Mouse (Mus musculus): ENCODE measurements around the gene Aldh4a1. TPM values are rescaled to one million over a fixed set of nuclear protein-coding genes. Genes with fewer than 3 reads are reported as not detected.
A peak's percentile ranks its signal among the peaks of the same experiment; 100 is the strongest.

The Aldh4a1 gene
- total RNA-seq, 2 experiments from 2014 or later = 23.6 to 25.0 TPM

DNA sequence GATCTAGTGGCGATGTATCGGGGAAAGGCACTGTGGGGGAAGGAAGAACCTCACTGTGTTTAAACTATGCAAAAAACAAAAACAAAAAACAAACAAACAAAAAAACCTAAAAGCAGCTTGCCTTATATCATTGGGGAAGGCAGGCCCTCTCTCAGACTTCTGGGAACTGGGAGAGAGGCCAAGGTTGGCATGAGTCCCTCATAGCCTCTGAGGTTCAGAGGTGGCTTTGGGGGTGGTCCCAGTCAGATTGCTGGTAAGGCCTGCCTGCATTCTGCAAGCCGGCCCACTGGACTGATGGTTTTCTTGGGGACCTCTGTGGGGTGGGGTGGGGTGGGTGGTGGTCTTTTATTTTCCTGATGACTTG, 5.7 kb upstream of the Aldh4a1 start:
- peak; percentile 68 for DNase-seq
- intact Hi-C loops (cut with DNase I) = no loop called here

DNA sequence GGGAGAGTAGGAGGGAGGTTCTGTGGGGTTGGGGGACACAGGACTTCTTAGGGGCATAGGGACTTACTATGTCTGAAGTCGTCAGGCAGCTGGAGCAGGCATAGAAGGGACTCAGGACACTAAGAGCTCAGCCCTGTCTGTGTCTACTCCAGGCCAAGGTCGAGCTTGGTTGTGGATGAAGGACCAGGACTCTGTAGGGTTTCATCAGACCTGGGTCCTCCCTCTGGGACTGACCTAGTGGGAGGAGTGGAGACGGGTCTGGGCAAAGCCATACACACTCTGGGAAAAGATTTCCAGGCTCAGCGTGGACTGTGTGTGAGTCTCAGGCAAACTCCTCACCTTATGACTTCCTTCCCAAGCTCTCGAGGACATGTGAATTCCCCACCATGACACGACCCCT, 2.9 kb upstream of the Aldh4a1 start:
- DNase-seq = no peak
- intact Hi-C loops (cut with DNase I) = loop anchor here (10.0 kb wide), 1 partner anchor 135 kb away; no protein-coding TSS in a partner anchor

DNA sequence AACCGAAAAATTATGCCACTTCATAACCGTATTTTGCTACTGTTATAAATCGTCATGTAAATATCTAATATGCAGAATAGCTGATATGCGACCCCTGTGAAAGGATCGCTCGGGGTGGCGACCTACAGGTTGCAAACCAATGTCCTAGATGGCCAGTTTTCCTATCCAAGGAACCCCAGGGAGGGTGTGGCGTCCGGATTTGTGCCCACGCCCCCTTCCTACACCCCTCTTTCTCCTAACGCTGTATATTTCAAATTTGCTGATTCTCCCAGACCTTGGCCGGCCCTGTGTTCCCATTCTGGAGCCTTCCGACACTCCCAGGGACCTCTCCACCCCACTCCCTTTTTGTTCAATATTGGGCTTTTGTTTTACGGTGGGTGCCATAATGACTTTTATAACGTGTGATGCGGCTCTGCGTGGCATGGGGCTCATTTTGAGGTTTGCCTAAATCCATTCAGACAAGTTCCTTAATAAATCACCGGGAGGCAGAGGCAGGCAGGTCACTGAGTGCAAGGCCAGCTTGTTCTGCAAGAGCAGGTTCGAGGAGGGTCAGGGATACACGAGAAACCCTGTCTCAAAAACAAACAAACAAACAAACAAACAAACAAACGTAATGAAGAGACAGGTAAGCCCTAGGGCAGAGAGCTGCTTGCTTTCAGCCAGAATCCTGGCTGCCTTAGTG, 909 bp downstream of the Aldh4a1 start:
- intact Hi-C loops (cut with DNase I) = loop anchor here (10.0 kb wide), 1 partner anchor 139 kb away; no protein-coding TSS in a partner anchor
- no peak for DNase-seq

DNA sequence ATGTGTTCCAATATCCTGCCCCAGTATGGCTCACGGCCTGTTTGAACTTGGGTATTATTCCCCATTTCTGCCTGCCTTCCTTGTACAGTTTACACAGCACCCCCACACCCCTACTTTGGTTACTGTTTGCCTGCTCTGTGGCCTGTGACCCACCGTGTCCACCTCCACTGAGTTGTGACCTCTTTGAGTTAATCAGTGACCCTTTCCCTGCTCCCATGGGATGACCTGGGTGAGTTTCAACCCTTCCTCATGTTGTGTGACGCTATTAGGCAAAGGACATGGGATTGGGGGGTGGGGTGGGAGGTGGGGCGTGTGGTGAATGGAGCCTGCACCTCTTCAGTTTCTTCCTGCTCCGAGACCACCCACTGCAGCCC, 1.4 kb downstream of the Aldh4a1 start:
- intact Hi-C loops (cut with DNase I) = loop anchor here (10.0 kb wide), 1 partner anchor 139 kb away; no protein-coding TSS in a partner anchor
- no peak for DNase-seq

DNA sequence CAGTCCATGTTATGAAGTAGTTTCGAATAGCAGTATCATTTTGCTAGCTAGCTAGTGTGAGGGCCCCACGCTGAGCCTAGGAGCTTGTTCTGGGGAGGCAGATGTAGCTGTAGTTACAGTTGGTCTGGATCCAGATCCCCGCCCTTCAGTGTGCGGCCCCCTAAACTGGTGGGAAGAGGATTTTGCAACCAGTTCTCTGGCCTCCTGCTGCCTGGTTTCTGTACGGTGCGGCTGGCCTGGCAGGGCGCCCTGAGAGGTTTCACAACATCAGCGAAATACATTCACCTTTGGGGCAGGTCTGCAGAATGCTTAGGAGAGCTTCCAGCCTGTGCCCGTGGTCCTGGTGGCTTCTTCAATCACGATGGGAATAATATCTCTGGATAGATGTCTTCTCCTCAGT, 2.0 kb downstream of the Aldh4a1 start:
- DNase-seq = no peak

DNA sequence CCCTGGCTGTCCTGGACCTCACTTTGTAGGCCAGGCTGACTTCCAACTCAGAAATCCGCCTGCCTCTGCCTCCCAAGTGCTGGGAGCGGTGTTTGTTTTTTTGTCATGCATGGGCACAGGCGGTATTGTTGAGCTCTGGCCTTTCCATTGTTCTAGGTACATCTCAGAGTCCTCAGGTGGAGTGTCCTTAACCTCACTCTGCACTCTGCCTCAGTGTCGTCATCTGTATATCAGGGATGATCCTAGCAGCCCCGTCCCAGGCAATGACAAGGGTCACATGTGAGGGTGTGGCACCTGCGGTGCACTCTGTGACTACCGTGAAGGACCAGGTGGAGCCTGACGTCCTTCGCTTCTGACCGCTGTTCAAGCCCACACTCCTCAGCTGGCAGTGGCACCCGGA, 4.7 kb downstream of the Aldh4a1 start:
- no peak for DNase-seq

More for the DNA sequence above, 2.0 kb downstream of the Aldh4a1 start:
- intact Hi-C loops (cut with DNase I) = loop anchor here (10.0 kb wide), 1 partner anchor 140 kb away; no protein-coding TSS in a partner anchor

DNA sequence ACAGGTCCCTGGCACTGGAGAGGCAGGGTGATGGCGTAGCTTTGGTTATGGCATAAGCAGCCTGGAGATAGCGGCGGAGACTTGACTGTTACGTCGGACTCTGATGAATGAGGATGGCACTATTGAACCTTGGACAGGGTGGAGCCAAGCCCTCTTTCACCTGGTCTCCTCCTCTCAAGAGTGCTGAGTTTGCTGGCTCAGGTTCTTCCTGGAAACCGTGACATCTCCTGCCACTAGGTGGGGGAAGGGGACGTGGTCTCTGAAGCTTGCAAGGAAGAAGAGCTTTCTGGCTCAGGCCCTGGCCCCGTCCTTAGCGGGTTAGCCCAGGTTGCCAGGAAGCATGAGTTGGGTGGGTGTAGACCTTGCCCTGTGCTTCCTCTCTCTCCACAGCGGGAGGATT, 7.5 kb downstream of the Aldh4a1 start:
- no peak for DNase-seq
- intact Hi-C loops (cut with DNase I) = no loop called here

More for the DNA sequence above, 4.7 kb downstream of the Aldh4a1 start:
- intact Hi-C loops (cut with DNase I) = loop anchor here (10.0 kb wide), 1 partner anchor 143 kb away; no protein-coding TSS in a partner anchor

DNA sequence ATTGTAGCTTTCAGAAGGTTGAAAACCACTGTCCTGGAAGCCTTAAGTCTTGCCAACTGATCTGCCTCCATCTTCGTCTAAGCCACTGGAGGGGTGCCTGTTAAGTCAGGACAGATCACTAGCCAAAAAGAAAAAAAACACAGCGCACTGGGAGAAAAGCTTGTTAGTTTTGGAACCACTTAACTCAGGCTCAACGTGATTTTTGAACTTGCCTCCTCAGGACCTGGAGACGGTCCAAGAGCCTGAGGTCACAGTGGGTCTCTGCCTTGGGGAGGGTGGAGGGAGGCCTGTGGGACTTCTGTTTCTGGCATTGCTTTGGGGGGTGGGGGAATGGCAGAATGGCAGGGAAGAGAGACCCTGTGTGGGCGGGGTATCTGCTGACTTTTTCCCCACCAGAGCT, 8.5 kb downstream of the Aldh4a1 start:
- intact Hi-C loops (cut with DNase I) = no loop called here
- no peak for DNase-seq

DNA sequence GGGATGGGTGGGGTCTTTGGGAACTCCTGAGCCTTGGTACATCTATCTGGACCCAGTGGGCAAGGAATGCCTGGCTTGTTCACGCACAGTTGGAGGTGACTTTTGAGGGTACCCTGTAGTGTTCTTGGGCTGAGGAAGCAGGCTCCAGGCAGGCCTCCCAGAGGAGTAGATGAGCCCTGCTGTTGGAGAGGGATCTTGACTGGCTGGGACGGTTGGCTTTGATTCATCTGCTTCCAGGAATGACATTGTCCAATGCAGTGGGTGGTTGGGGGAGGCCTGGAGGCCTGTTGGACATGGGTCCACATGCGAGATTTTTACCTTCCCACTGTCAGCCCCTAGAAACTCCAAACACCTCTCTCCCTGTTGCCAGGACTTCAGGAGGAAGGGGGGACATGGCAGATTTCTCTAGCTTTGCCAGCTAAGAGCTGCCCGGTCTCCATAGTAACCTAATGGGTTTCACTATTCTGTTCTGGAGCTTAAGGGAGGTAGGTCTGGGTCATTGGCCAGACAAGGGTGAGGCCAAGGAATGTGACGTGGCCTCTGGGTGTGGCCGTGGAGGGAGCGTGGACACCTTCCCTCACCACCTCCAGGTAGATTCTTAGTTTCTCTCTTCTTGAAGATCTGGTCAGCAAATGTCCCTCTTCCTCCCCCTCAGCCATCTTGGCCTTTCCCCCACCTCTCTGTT, 9.0 kb downstream of the Aldh4a1 start:
- intact Hi-C loops (cut with DNase I) = no loop called here
- no peak for DNase-seq

DNA sequence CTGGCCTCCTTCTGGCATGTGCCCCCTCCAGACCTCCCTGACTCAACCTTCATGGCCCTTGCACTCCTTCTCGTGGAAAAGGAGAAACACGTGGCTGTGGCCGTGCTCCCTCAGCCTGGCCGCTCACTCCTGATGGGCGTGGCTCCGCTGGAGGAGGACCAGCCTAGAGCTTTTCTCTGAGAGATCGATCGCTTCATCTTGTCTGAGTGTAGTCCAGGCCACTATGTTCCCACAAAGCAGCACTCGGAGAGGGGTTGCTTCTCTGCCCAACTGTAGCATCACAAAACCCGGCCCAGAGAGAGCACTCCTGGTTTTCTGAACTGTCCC, 9.6 kb downstream of the Aldh4a1 start:
- no peak for DNase-seq
- intact Hi-C loops (cut with DNase I) = no loop called here

DNA sequence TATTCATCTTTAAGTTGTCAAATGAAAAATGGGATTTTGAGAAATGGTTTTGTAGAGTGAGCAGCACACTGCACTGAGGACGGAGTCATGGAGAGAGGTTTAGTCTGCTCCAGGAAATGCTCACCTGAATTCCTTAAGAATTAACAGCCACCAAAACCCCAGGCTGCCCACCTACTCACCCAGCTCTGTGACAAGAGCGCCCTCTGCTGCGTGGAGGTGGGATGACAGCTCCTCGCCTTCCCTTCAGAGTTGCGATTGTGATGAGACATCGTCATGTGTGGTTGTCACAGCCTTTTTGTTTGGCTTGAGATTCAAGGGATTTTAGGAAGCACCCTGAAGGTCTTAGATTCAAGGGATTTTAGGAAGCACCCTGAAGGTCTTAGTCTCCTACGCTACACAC, 13.7 kb downstream of the Aldh4a1 start:
- peak; percentile 80 for DNase-seq
- intact Hi-C loops (cut with DNase I) = no loop called here

DNA sequence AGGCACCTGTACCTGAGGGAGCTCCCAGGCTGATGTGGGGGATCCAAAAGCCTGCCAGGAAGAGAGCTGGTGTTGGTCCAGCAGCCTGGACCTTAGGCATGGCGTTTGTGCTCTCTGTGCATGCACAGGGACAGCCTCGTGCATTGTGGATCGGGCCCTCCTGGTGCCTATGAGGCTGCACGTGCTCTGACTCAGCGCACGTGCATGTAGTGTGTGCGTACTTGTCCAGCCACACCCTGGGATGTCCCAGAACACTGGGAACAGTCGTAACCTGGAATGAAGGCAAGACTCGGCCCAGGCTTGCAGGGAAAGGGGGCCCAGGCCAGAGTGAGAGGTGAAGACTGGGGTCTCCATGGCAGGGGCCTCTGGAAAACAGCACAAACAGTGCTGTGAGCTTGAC, 15.2 kb downstream of the Aldh4a1 start:
- intact Hi-C loops (cut with DNase I) = no loop called here
- no peak for DNase-seq

DNA sequence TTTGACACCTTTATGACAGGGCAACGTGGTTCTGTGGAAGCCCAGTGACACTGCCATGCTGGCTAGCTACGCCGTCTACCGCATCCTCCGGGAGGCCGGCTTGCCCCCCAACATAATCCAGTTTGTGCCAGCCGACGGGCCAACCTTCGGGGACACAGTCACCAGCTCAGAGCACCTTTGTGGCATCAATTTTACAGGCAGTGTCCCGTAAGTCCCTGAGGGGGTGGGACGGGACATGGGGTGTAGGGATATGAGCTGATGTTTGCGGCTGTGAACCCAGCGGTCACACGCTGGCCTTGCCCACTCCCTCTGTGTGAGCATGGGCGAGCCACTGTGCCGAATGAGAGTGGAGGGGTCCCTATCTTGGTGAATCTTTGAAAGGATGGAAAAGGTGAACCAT, 15.7 kb downstream of the Aldh4a1 start:
- intact Hi-C loops (cut with DNase I) = no loop called here
- DNase-seq = no peak

DNA sequence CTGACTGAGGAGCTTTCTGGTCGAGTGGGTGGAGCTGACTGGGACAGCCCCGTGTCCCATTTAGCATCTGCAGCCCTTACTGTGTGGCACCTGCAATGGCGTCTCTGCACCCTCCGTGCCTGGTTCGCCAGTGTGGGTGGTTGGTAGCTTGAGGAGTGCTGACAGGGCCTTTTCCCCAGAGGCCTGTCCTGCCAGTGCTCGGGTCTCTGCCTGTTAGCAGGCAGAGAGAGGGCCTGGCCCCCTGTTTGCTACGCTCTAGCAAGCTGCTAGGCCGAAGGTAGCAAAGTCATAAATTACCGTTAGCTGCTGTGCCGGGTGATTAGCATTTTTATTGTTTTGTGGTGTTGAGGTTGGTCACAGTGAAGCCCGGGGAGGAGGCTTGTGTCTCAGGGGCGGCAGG, 17.1 kb downstream of the Aldh4a1 start:
- no peak for DNase-seq
- intact Hi-C loops (cut with DNase I) = loop anchor here (5.0 kb wide), 1 partner anchor 218 kb away; no protein-coding TSS in a partner anchor

DNA sequence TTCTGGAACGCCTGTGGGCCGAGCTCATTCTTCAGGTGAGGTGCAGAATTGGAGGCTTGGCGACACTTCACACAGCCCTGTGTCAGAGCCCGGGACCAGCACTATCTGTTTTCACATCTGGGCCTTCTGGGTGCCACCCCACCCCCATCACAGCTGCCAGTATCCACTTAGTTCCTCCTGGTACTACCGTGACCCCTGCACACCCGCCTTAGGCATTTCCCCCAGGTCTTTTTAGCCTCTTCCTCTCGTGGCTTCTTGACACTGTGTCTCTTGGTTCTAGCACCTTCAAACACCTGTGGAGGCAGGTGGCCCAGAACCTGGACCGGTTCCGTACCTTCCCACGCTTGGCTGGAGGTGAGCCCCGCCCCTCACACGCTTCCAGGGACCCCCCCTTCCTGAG, 17.7 kb downstream of the Aldh4a1 start:
- intact Hi-C loops (cut with DNase I) = loop anchor here (5.0 kb wide), 1 partner anchor 217 kb away; no protein-coding TSS in a partner anchor
- no peak for DNase-seq

DNA sequence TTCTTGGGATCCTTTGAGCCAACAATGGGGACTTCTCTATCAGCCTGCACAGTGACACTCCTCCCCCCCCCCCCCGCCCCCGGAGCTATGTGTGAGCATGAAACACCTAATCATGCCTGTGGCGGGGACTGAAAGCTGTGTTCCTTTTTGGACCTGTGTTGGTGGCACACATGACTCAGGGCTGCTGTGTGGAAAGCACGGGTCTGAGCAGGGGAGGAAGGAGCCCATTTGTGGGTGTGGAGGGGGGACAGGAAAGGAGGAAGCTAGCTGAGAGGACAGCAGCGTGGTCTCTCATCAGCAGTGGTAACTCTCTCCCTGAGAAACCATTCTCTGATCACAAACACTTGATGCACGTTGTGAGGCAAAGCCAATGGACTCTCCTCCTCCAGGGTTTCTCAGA, 18.1 kb downstream of the Aldh4a1 start:
- DNase-seq = no peak
- intact Hi-C loops (cut with DNase I) = loop anchor here (5.0 kb wide), 1 partner anchor 217 kb away; no protein-coding TSS in a partner anchor

DNA sequence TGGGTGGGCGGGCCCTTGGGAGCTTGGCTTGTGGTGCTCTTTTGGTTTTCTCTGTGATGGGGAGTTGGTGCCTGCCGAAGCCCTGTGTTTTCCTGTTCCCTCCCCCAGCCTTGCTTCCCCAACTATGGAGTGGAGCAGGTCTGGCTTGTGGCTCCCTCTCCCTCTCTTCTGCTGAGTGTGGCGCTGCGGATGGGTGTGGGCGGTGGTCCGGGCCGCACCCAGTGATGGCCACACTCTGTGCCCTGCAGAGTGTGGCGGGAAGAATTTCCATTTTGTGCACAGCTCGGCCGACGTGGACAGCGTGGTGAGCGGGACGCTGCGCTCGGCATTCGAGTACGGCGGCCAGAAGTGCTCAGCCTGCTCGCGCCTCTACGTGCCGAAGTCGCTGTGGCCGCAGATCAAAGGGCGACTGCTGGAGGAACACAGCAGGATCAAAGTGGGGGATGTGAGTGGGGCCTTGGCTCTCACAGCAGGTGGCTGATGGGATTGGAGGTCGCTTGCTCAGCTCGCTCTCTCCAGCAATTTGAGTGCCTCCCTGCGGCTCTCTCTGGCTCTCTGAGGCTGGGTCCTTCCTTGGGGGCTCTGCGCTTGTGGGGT, 19.3 kb downstream of the Aldh4a1 start:
- no peak for DNase-seq
- intact Hi-C loops (cut with DNase I) = loop anchor here (5.0 kb wide), 1 partner anchor 215 kb away; no protein-coding TSS in a partner anchor

DNA sequence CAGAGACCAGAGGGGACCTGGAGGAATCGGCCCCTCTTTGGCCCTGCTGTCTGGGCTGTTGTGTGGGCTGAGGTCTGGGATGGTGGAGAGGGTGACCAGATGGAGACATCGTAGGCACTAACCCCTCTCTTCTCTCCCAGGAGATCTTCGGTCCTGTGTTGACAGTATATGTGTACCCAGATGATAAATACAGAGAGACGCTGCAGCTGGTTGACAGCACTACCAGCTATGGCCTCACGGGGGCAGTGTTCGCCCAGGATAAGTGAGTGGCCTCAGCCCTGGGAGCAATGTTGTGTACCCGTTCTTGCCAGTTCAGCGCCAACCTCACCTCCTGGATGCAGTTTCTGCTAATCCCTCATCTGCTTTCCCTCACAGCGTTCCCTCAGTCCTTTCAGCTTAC, 21.3 kb downstream of the Aldh4a1 start:
- peak; percentile 86 for DNase-seq
- intact Hi-C loops (cut with DNase I) = loop anchor here (5.0 kb wide), 1 partner anchor 213 kb away; no protein-coding TSS in a partner anchor

DNA sequence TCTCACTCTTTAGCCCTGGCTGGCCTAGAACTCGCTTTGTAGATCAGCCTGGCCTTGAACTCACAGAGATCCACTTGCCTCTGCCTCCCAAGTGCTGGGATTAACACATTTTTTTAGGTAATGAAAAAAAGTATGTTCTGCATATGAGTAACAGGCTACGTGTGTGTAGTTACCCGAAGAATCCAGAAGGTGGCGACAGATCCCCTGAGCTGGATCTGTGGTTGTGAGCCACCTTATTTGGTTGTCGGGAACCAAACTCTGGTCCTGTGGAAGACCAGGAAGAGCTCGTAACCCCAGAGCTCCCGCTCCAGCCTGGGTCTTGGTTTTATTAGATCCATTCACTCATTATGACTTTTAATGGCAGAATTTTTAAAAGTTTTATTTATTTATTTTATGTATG, 24.2 kb downstream of the Aldh4a1 start:
- intact Hi-C loops (cut with DNase I) = no loop called here
- DNase-seq = no peak

DNA sequence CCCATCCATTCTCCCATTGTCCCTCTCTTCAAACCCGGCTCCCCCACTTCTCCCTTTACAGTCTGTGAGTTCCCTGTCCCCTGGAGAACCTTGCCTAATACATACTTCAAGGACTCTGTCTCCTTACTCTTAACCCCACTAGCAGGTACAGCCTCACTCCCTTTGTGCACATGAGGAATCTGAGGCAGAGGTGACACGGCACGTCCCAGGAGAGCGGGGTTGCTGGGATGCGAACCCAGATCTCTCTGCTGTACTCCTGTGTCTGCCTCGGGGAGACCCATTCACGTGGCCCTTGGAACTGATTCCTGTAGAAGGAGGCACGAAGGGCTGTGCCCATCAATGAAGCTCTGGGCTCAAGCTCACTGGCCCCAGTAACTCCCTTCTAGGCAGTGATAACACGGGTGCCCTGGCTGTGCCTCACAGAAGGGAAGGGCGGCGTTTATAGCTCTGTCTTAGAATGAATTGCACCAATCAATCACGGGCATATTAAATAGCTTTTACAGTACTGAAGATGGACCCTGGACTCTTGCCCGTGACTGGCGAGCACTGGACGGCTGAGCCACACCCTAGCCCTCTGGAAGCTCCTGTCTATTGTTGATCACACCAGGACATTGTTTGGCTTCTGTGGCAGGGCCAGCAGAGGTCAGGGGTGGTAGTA, 27.5 kb downstream of the Aldh4a1 start:
- DNase-seq = no peak
- intact Hi-C loops (cut with DNase I) = no loop called here

DNA sequence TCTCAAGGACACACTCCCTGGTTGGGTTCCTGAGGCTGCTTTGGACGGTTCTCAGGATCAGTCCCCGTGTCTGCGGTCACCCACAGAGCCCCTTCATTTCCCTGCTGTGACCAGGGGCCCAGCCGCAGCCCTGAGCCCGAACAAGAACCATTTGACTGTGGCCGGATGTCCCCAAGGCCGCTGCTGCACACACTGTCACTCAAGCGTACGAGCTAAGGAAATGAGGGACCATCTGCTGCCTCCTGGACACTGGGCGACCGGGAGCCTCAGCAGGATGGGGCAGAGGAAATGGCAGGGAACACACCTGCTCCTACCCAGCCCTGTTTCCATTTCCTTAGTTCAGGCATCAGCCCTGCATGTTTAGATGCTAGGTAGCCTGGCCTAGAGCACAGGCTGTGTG, 28.2 kb downstream of the Aldh4a1 start:
- no peak for DNase-seq
- intact Hi-C loops (cut with DNase I) = no loop called here
